Mouse (Mus musculus): ENCODE measurements around the gene Mtfr2. TPM values are rescaled to one million over a fixed set of nuclear protein-coding genes. Genes with fewer than 3 reads are reported as not detected.

Mtfr2 gene
- polyA plus RNA-seq (2015; fragmentation: Nextera tagmentation; extraction: Ambion mirVana): 1.2 and 1.3 TPM in 2 replicates

- Histone ChIP-seq H3K4me1 (replicated peaks) (peaks cover 12% of the 10 kb centered on the region), H3K4me3 (replicated peaks) (peak within 1 kb of the TSS; percentile 54), H3K27ac (no peak within 1 kb of the TSS), H3K9ac (replicated peaks) (peak within 1 kb of the TSS; percentile 48; the same call in 1 of the 2 replicates), H3K9me3 (no peaks in the 10 kb centered on the region), H3K4me2 (replicated peaks) (peak within 1 kb of the TSS; percentile 92), H3K27me3 (no peaks in the 10 kb centered on the region), H3K36me3 (peaks cover 30% of the 10 kb centered on the region)
- WGBS: 2% methylated on average over 55 of the region's 58 CpGs
- ATAC-seq: peak; percentile 96
Observed at GRCm38 (mm10) chr10:20347285-20348214, at the start of gene Mtfr2. TSS of gene Mtfr2 (plus strand) at chr10:20347770.

GRCm38 (mm10) chr10:20298152-20298920 lies 49.2 kb upstream of the Mtfr2 start:
- no peaks in the 10 kb centered on the region for H3K36me3 ChIP-seq
- WGBS: 32% methylated on average over 3 of the region's 3 CpGs
- H3K4me3 ChIP-seq (replicated peaks): no peak overlapping the region
- H3K9ac ChIP-seq (replicated peaks): no peak overlapping the region
- H3K27ac ChIP-seq: no peak overlapping the region
- no peaks in the 10 kb centered on the region for H3K9me3 ChIP-seq
- H3K4me2 ChIP-seq (replicated peaks): no peak overlapping the region
- H3K27me3 ChIP-seq: no peaks in the 10 kb centered on the region
- no peak for ATAC-seq
- H3K4me1 ChIP-seq (replicated peaks): no peaks in the 10 kb centered on the region

GRCm38 (mm10) chr10:20299114-20299513 lies 48.5 kb upstream of the Mtfr2 start:
- Histone ChIP-seq H3K4me3 (replicated peaks) (no peak overlapping the region), H3K27ac (no peak overlapping the region), H3K27me3 (no peaks in the 10 kb centered on the region), H3K4me1 (replicated peaks) (no peaks in the 10 kb centered on the region), H3K9ac (replicated peaks) (no peak overlapping the region), H3K36me3 (no peaks in the 10 kb centered on the region), H3K9me3 (no peaks in the 10 kb centered on the region), H3K4me2 (replicated peaks) (no peak overlapping the region)
- ATAC-seq: no peak
- 76% methylated on average over 5 of the region's 5 CpGs for WGBS

GRCm38 (mm10) chr10:20310969-20311769 lies 36.4 kb upstream of the Mtfr2 start:
- H3K4me3 ChIP-seq (replicated peaks): peak overlapping the region; percentile 69
- WGBS: 53% methylated on average over 11 of the region's 11 CpGs
- H3K27me3 ChIP-seq: no peaks in the 10 kb centered on the region
- H3K4me1 ChIP-seq (replicated peaks): peaks cover 21% of the 10 kb centered on the region
- H3K27ac ChIP-seq: peak overlapping the region; percentile 100
- H3K9me3 ChIP-seq: no peaks in the 10 kb centered on the region
- ATAC-seq: no peak
- peak overlapping the region; percentile 67 for H3K4me2 ChIP-seq (replicated peaks)
- H3K9ac ChIP-seq (replicated peaks): peak overlapping the region; percentile 90
- H3K36me3 ChIP-seq: no peaks in the 10 kb centered on the region

GRCm38 (mm10) chr10:20311918-20312735 lies 35.4 kb upstream of the Mtfr2 start, which contains the start of gene Bclaf1:
TSS of gene Bclaf1 (plus strand) at chr10:20312469.
- under 1% methylated on average over 83 of the region's 84 CpGs for WGBS
- Histone ChIP-seq H3K9ac (replicated peaks) (peak within 1 kb of the TSS; percentile 90), H3K27me3 (no peaks in the 10 kb centered on the region), H3K27ac (peak within 1 kb of the TSS; percentile 100), H3K4me2 (replicated peaks) (peak within 1 kb of the TSS; percentile 71), H3K36me3 (no peaks in the 10 kb centered on the region), H3K4me1 (replicated peaks) (peaks cover 21% of the 10 kb centered on the region), H3K9me3 (no peaks in the 10 kb centered on the region), H3K4me3 (replicated peaks) (peak within 1 kb of the TSS; percentile 69)
- peak; percentile 99 for ATAC-seq

- peak overlapping the region; percentile 90 for H3K9ac ChIP-seq (replicated peaks)
- peak overlapping the region; percentile 69 for H3K4me3 ChIP-seq (replicated peaks)
- no peaks in the 10 kb centered on the region for H3K27me3 ChIP-seq
- under 1% methylated on average over 43 of the region's 54 CpGs for WGBS
- peak overlapping the region; percentile 71 for H3K4me2 ChIP-seq (replicated peaks)
- H3K27ac ChIP-seq: peak overlapping the region; percentile 100
- ATAC-seq: peak; percentile 79
- H3K36me3 ChIP-seq: no peaks in the 10 kb centered on the region
- H3K4me1 ChIP-seq (replicated peaks): peaks cover 21% of the 10 kb centered on the region
- H3K9me3 ChIP-seq: no peaks in the 10 kb centered on the region
Observed at GRCm38 (mm10) chr10:20312736-20313301, 34.8 kb upstream of the Mtfr2 start.

- ATAC-seq: no peak
- Histone ChIP-seq H3K36me3 (0 out of 2 replicates have a peak, but pooled peaks cover 2% of the 10 kb centered on the region), H3K9ac (replicated peaks) (peak overlapping the region; percentile 90), H3K4me3 (replicated peaks) (peak overlapping the region; percentile 69), H3K4me2 (replicated peaks) (peak overlapping the region; percentile 71), H3K27ac (peak overlapping the region; percentile 100; the same call in 1 of the 2 replicates), H3K9me3 (no peaks in the 10 kb centered on the region), H3K4me1 (replicated peaks) (peaks cover 21% of the 10 kb centered on the region), H3K27me3 (no peaks in the 10 kb centered on the region)
- WGBS: 54% methylated on average over 13 of the region's 13 CpGs
Observed at GRCm38 (mm10) chr10:20313447-20313846, 34.1 kb upstream of the Mtfr2 start.

- Histone ChIP-seq H3K27me3 (no peaks in the 10 kb centered on the region), H3K4me3 (replicated peaks) (peak overlapping the region; percentile 69), H3K36me3 (peaks cover 6% of the 10 kb centered on the region), H3K4me2 (replicated peaks) (peak overlapping the region; percentile 71), H3K27ac (no peak overlapping the region), H3K9me3 (no peaks in the 10 kb centered on the region), H3K9ac (replicated peaks) (no peak overlapping the region), H3K4me1 (replicated peaks) (peaks cover 21% of the 10 kb centered on the region)
- 93% methylated on average over 4 of the region's 4 CpGs for WGBS
- no peak for ATAC-seq
Observed at GRCm38 (mm10) chr10:20313941-20314340, 33.6 kb upstream of the Mtfr2 start.

- no peak overlapping the region for H3K4me2 ChIP-seq (replicated peaks)
- peaks cover 11% of the 10 kb centered on the region for H3K36me3 ChIP-seq
- H3K4me1 ChIP-seq (replicated peaks): peaks cover 21% of the 10 kb centered on the region
- H3K4me3 ChIP-seq (replicated peaks): no peak overlapping the region
- no peaks in the 10 kb centered on the region for H3K27me3 ChIP-seq
- 52% methylated on average over 2 of the region's 2 CpGs for WGBS
- H3K9me3 ChIP-seq: no peaks in the 10 kb centered on the region
- H3K9ac ChIP-seq (replicated peaks): no peak overlapping the region
- H3K27ac ChIP-seq: no peak overlapping the region
- ATAC-seq: no peak
Observed at GRCm38 (mm10) chr10:20314797-20315196, 32.8 kb upstream of the Mtfr2 start.

- no peak overlapping the region for H3K4me3 ChIP-seq (replicated peaks)
- no peaks in the 10 kb centered on the region for H3K27me3 ChIP-seq
- H3K36me3 ChIP-seq: peaks cover 14% of the 10 kb centered on the region
- H3K9me3 ChIP-seq: no peaks in the 10 kb centered on the region
- ATAC-seq: no peak
- 94% methylated on average over 5 of the region's 5 CpGs for WGBS
- no peak overlapping the region for H3K4me2 ChIP-seq (replicated peaks)
- H3K27ac ChIP-seq: no peak overlapping the region
- no peak overlapping the region for H3K9ac ChIP-seq (replicated peaks)
- H3K4me1 ChIP-seq (replicated peaks): peaks cover 11% of the 10 kb centered on the region
Observed at GRCm38 (mm10) chr10:20317466-20317865, 30.1 kb upstream of the Mtfr2 start.

Data from midbrain, embryonic 13.5 days (tissue).